Mouse (Mus musculus) lung, embryonic 15.5 days (tissue): ENCODE measurements around the gene Sgcd. TPM values are rescaled to one million over a fixed set of nuclear protein-coding genes. Genes with fewer than 3 reads are reported as not detected.

Source experiments
- ATAC-seq: fragments of 200-750 bp; cut with Nextera tagmentation; 2 replicates; pipeline ENCODE4 v1.8.0; 2017; ENCODE audit warnings: moderate number of reproducible peaks, borderline replicate concordance; ENCODE audit not compliant: low FRiP score, low TSS enrichment; ENCODE audit errors: extremely low read depth
- H3K27ac ChIP-seq: fragments of 300-500 bp; sonication (generic); 2 replicates; pipeline ENCODE4 v1.5.1; 2015; ENCODE audit warnings: moderate library complexity, mild to moderate bottlenecking, inconsistent platforms
- H3K27me3 ChIP-seq: fragments of 300-500 bp; sonication (generic); 2 replicates; pipeline ENCODE4 v1.6.1; 2015; ENCODE audit warnings: inconsistent platforms
- H3K36me3 ChIP-seq: fragments of 300-500 bp; sonication (generic); 2 replicates; pipeline ENCODE4 v1.6.1; 2015; ENCODE audit warnings: inconsistent platforms
- H3K4me1 ChIP-seq: fragments of 300-500 bp; sonication (generic); 2 replicates; pipeline ENCODE4 v1.6.1; 2015; ENCODE audit warnings: inconsistent platforms
- H3K4me2 ChIP-seq: fragments of 300-500 bp; sonication (generic); 2 replicates; pipeline ENCODE4 v1.6.1; 2015; ENCODE audit warnings: inconsistent platforms, mild to moderate bottlenecking, moderate library complexity
- H3K4me3 ChIP-seq: fragments of 300-500 bp; sonication (generic); 2 replicates; pipeline ENCODE4 v1.5.1; 2015; ENCODE audit warnings: mild to moderate bottlenecking, inconsistent platforms
- H3K9ac ChIP-seq: fragments of 300-500 bp; sonication (generic); 2 replicates; pipeline ENCODE4 v1.6.1; 2015; ENCODE audit warnings: inconsistent platforms
- H3K9me3 ChIP-seq: fragments of 300-500 bp; sonication (generic); 2 replicates; pipeline ENCODE4 v1.6.1; 2016; ENCODE audit warnings: inconsistent platforms
- WGBS: fragments of 180-500 bp; shearing (Covaris S2); methylation state at CpG from one replicate; pipeline ENCODE4 v1.1.7; 2015; 5-methylcytosine and 5-hydroxymethylcytosine counted together
- polyA plus RNA-seq: library from polyadenylated mRNA; unstranded; fragments of >200 nt; fragmentation: Nextera tagmentation; extraction: Ambion mirVana; gene quantifications from 2 replicates; pipeline ENCODE4 v1.2.1, GENCODE M21; 2015

The Sgcd gene
- polyA plus RNA-seq, 1 experiment from 2014 or later: 2.6 TPM

- H3K4me1 ChIP-seq: no peaks in the 10 kb centered on the region
- 51% methylated on average over 5 of the region's 5 CpGs for WGBS
- no peaks in the 10 kb centered on the region for H3K36me3 ChIP-seq
- H3K4me2 ChIP-seq: no peak overlapping the region
- H3K9me3 ChIP-seq: no peaks in the 10 kb centered on the region
- no peaks in the 10 kb centered on the region for H3K27me3 ChIP-seq
- no peak overlapping the region for H3K27ac ChIP-seq
- no peak for ATAC-seq
- no peak overlapping the region for H3K9ac ChIP-seq
- H3K4me3 ChIP-seq: no peak overlapping the region
These were observed 956.5 kb downstream of the Sgcd start for GRCm38 (mm10) chr11:47032318-47032717.

- H3K9me3 ChIP-seq: no peaks in the 10 kb centered on the region
- H3K4me1 ChIP-seq: peaks cover 6% of the 10 kb centered on the region; the same call in 1 of the 2 replicates
- no peak overlapping the region for H3K4me3 ChIP-seq
- WGBS: 18% methylated on average over 6 of the region's 6 CpGs
- no peak overlapping the region for H3K9ac ChIP-seq
- H3K27ac ChIP-seq: no peak overlapping the region
- no peaks in the 10 kb centered on the region for H3K27me3 ChIP-seq
- H3K4me2 ChIP-seq: no peak overlapping the region
- no peak; the same call in 1 of the 2 replicates for ATAC-seq
- no peaks in the 10 kb centered on the region for H3K36me3 ChIP-seq
These were observed 967.9 kb downstream of the Sgcd start for GRCm38 (mm10) chr11:47020874-47021273.

DNA sequence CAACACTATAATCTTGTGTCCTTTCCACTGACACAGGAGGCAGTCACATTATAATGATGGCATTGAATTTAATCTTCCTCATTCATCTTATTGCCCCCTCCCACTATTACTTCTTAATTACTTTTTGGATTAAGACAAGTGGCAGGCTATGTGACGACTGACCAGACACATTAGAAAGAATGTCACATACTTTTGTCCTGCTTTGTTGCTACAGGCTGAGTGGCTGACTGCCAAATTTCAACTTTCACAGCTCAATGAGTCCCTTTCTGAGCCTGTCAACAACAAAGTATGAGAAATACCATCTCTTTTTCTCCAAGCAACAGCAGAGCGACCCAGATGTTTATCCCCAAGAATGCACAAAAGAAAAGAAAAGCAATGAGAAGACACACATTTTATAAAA, 970.6 kb downstream of the Sgcd start:
- Histone ChIP-seq H3K27me3 (no peaks in the 10 kb centered on the region), H3K4me2 (no peak overlapping the region), H3K36me3 (no peaks in the 10 kb centered on the region), H3K9ac (no peak overlapping the region), H3K27ac (no peak overlapping the region), H3K4me1 (peaks cover 6% of the 10 kb centered on the region; the same call in 1 of the 2 replicates), H3K9me3 (no peaks in the 10 kb centered on the region), H3K4me3 (no peak overlapping the region)
- ATAC-seq: no peak
- 33% methylated on average over 2 of the region's 2 CpGs for WGBS

- Histone ChIP-seq H3K27me3 (no peaks in the 10 kb centered on the region), H3K27ac (no peak overlapping the region), H3K36me3 (no peaks in the 10 kb centered on the region), H3K4me2 (no peak overlapping the region), H3K4me3 (no peak overlapping the region), H3K9ac (no peak overlapping the region), H3K9me3 (no peaks in the 10 kb centered on the region), H3K4me1 (peaks cover under 1% of the 10 kb centered on the region; the same call in 1 of the 2 replicates)
- WGBS: 62% methylated on average over 2 of the region's 2 CpGs
- ATAC-seq: no peak
These were observed 973.1 kb downstream of the Sgcd start for GRCm38 (mm10) chr11:47015683-47016082.

DNA sequence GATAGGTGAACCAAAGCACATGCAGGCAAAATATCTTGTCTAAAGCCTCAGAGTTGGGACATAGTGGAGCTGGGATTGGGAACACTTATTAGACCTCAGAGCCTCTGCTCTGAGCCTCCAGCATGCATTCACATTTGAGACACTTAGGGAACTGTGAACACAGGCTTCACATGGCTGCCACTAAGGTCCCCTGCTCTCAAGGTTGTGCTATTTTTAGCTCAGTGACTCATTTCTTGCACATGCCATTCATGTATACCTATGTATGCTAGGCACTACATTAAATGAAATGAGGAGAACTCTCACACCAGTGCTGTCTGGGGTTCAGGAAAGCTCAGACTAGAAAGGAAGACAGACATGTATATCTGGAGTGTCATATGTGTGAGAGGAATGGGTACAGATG, 974.5 kb downstream of the Sgcd start:
- Histone ChIP-seq H3K9me3 (no peaks in the 10 kb centered on the region), H3K4me2 (no peak overlapping the region), H3K9ac (no peak overlapping the region), H3K27me3 (no peaks in the 10 kb centered on the region), H3K4me3 (no peak overlapping the region), H3K4me1 (no peaks in the 10 kb centered on the region), H3K36me3 (no peaks in the 10 kb centered on the region), H3K27ac (no peak overlapping the region)
- no peak for ATAC-seq

DNA sequence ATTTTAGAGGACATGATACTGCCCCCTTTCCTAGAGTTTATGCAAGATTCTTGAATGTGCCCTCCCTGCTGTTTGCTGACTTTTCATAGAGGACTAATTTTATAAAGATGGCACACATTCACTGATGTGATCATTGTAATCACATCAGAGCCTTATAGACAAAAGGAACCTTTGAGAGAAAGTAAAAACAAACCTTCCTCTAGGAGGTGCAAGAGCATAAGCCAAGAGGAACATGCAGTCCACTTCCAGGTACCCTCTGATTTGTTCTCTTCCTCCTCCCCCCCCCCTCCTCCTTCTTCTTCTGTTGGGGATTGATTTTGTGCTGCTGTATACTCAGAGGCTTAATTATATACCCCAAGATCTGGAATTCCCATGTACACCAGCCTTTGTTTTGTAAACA, 978.6 kb downstream of the Sgcd start:
- no peak overlapping the region for H3K27ac ChIP-seq
- H3K4me2 ChIP-seq: no peak overlapping the region
- H3K36me3 ChIP-seq: no peaks in the 10 kb centered on the region
- H3K9me3 ChIP-seq: no peaks in the 10 kb centered on the region
- H3K9ac ChIP-seq: no peak overlapping the region
- H3K4me1 ChIP-seq: no peaks in the 10 kb centered on the region
- H3K27me3 ChIP-seq: no peaks in the 10 kb centered on the region
- ATAC-seq: no peak
- H3K4me3 ChIP-seq: no peak overlapping the region

GRCm38 (mm10) chr11:47005301-47005875, 983.4 kb downstream of the Sgcd start:
- H3K4me3 ChIP-seq: no peak overlapping the region
- no peak overlapping the region for H3K27ac ChIP-seq
- ATAC-seq: no peak
- H3K9me3 ChIP-seq: no peaks in the 10 kb centered on the region
- H3K4me1 ChIP-seq: no peaks in the 10 kb centered on the region
- no peak overlapping the region for H3K4me2 ChIP-seq
- WGBS: 28% methylated on average over 1 of the region's 1 CpGs
- H3K27me3 ChIP-seq: no peaks in the 10 kb centered on the region
- no peak overlapping the region for H3K9ac ChIP-seq
- H3K36me3 ChIP-seq: no peaks in the 10 kb centered on the region

- no peak overlapping the region for H3K4me2 ChIP-seq
- 38% methylated on average over 4 of the region's 4 CpGs for WGBS
- H3K27ac ChIP-seq: no peak overlapping the region
- H3K4me3 ChIP-seq: no peak overlapping the region
- H3K9me3 ChIP-seq: no peaks in the 10 kb centered on the region
- no peak overlapping the region for H3K9ac ChIP-seq
- H3K4me1 ChIP-seq: no peaks in the 10 kb centered on the region
- H3K36me3 ChIP-seq: no peaks in the 10 kb centered on the region
- H3K27me3 ChIP-seq: no peaks in the 10 kb centered on the region
- no peak for ATAC-seq
These were observed 1049.5 kb downstream of the Sgcd start for GRCm38 (mm10) chr11:46939311-46939710.

DNA sequence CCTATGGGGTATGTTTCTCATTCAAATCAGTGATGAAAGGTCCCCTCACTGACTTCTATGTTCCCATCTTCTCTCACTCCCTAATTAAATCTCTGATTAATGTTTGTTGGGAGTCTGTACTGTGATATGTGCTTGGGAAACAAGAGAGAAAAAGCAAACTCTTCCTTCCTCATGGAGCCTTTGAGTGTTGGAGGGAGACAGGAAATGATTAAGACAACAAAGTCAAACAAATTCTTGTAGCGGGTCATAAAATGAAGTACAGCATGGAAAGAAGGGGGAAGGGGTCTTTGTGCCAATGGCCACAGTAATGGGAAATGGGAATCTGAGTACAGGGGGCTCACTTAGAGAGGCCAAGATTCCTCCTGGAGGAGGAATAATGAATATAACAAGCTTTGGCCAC, 1063.8 kb downstream of the Sgcd start:
- H3K4me1 ChIP-seq: no peaks in the 10 kb centered on the region
- no peak overlapping the region for H3K27ac ChIP-seq
- WGBS: 31% methylated on average over 1 of the region's 1 CpGs
- no peaks in the 10 kb centered on the region for H3K36me3 ChIP-seq
- no peak for ATAC-seq
- no peaks in the 10 kb centered on the region for H3K9me3 ChIP-seq
- no peak overlapping the region for H3K4me3 ChIP-seq
- no peak overlapping the region for H3K4me2 ChIP-seq
- H3K27me3 ChIP-seq: no peaks in the 10 kb centered on the region
- H3K9ac ChIP-seq: no peak overlapping the region

GRCm38 (mm10) chr11:46920244-46920643, 1068.5 kb downstream of the Sgcd start:
- ATAC-seq: no peak
- WGBS: 83% methylated on average over 1 of the region's 1 CpGs

GRCm38 (mm10) chr11:46912656-46913237, 1076.0 kb downstream of the Sgcd start:
- Histone ChIP-seq H3K9ac (no peak overlapping the region), H3K9me3 (no peaks in the 10 kb centered on the region), H3K27ac (no peak overlapping the region), H3K27me3 (no peaks in the 10 kb centered on the region), H3K4me3 (no peak overlapping the region), H3K4me2 (no peak overlapping the region), H3K4me1 (no peaks in the 10 kb centered on the region), H3K36me3 (no peaks in the 10 kb centered on the region)
- no peak for ATAC-seq
- 69% methylated on average over 5 of the region's 5 CpGs for WGBS

More at GRCm38 (mm10) chr11:46920244-46920643, 1068.5 kb downstream of the Sgcd start:
- Histone ChIP-seq H3K4me1 (no peaks in the 10 kb centered on the region), H3K9me3 (no peaks in the 10 kb centered on the region), H3K36me3 (no peaks in the 10 kb centered on the region), H3K27ac (no peak overlapping the region), H3K4me3 (no peak overlapping the region), H3K4me2 (no peak overlapping the region), H3K9ac (no peak overlapping the region), H3K27me3 (no peaks in the 10 kb centered on the region)

- no peak overlapping the region for H3K4me3 ChIP-seq
- H3K27ac ChIP-seq: no peak overlapping the region
- H3K9me3 ChIP-seq: no peaks in the 10 kb centered on the region
- no peaks in the 10 kb centered on the region for H3K27me3 ChIP-seq
- no peaks in the 10 kb centered on the region for H3K4me1 ChIP-seq
- H3K9ac ChIP-seq: no peak overlapping the region
- ATAC-seq: no peak
- 83% methylated on average over 1 of the region's 1 CpGs for WGBS
- no peak overlapping the region for H3K4me2 ChIP-seq
- no peaks in the 10 kb centered on the region for H3K36me3 ChIP-seq
These were observed 1084.5 kb downstream of the Sgcd start for GRCm38 (mm10) chr11:46904281-46904680.

DNA sequence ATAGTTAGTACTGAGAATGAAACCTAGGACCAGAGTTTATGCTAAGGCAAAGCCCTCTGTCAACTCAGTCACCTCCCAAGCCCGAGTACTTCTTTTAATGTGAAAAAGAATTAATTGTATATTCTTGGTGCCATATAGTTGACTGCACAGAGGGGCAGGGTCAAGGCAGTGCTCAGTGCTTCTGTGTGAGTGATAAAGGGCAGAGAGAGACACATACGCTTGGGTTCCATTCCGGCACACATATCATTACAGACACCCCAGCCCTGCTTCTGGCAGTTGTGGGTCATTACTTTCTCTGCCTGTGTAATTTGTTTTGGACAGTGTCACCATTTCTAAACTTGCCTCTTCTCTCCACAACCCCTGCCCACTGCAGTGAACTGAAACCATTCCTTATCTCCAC, 1099.7 kb downstream of the Sgcd start:
- Histone ChIP-seq H3K27ac (no peak overlapping the region), H3K4me1 (no peaks in the 10 kb centered on the region), H3K27me3 (no peaks in the 10 kb centered on the region), H3K36me3 (no peaks in the 10 kb centered on the region), H3K9me3 (no peaks in the 10 kb centered on the region), H3K4me3 (no peak overlapping the region), H3K9ac (no peak overlapping the region), H3K4me2 (no peak overlapping the region)
- WGBS: 54% methylated on average over 3 of the region's 3 CpGs
- no peak for ATAC-seq
